Mouse (Mus musculus): Measurements from ENCODE around the gene Dhfr.

Dhfr gene

DNA sequence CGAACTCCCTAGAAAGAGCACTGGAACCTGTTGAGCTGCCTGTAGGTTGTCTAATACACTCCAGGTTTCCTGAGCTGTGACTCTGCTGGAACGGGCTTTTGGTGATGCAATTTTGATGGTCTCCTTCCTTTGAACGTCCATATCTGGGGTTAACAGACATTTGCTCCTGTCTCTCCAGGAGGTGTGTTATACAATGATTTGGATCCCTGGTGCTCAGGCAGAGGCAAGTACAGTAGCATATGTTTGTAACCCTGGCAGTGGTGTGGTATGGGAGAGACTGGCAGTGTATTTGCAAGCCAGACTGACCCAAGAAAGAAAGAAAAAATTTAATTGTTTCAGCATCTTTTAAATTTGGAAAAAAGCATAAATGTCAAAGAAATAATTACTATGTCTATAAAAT lies 32.8 kb downstream of the Dhfr start:
- no peak for DNase-seq (ENCODE audit: low spot score in 2 of 2)

GRCm38 (mm10) chr13:92393047-92393661 lies 38.6 kb downstream of the Dhfr start:
- DNase-seq (ENCODE audit: low spot score in 2 of 2), result no peak

- DNase-seq (ENCODE audit: low spot score in 2 of 2), result no peak
Observed at GRCm38 (mm10) chr13:92398491-92399384, 44.2 kb downstream of the Dhfr start.

DNA sequence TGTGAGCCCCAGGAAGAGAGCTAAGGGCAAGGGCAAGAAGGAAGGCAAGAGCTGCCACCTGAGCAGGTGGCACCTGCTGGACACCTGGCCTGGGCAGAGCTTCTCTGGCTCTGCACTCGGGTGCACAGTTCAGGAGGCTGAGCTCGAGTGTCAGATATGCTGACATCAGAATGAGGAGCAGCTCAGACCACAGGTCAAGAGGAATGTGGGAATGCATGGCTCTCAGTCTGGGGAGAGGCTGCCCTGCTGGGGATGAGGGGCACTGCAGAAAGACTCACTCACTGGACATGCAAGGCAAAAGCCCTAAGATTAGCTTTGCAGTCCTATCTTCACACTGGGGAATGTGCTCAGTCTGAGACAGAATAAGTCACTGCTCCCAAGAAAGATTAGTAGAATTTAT lies 47.5 kb downstream of the Dhfr start:
- DNase-seq (ENCODE audit: low spot score in 2 of 2), result no peak

DNA sequence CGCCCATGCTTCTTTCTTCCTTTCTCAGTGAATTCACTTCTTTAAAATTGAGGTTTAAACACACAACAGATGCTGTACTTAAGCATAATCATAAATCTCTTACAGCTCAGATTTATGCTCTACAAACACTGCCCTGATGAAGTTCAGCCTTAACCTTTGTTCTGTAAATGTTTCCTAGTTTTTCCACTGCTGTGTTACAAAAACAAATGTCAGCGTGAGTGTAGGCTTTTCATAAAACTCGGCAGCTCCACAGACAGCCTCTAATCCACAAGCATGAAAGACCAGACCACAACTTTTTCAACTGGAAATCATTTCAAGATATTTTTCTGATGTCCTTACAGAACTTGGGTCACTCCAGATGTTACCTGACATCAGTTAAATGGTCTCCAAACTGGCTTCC lies 49.0 kb downstream of the Dhfr start:
- DNase-seq (ENCODE audit: low spot score in 2 of 2), result no peak

DNA sequence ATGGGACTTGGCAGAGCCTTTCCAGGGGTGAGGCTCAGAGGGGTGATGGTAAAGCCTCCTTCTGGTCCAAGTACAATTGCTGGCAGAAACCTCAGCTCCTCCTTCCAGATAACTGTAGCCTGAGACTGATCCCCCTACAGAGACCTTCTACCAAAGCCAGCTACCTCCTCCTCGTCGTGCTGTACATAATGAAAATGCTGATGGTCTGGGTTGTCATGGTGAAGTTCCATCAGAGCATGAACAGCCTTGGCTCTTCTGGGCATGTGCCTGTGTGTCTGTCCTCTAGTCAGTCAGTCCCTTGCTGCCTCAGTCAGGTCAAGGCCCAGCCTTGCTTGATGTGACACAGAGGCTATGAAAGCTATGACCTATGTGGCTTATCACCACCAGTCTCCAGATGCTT lies 56.0 kb downstream of the Dhfr start:
- DNase-seq (ENCODE audit: low spot score in 2 of 2), result no peak

DNA sequence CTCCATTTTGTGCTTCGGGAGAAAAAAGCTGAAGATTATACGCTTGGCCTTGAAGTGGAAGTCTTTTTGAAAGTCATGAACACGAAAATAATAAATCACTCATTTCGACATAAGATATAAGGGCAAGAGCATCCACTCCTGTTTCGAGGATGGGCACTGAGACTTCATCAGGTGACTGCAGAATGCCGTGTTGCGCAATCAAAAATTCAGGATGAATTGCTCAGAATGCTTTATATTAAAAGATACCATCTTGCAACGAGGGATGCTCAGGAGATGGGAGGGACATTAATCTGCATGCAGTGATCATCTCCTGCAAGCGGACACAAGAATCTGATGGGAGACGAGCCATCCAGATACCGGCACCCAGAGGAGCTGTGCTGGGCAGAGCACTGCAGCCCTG lies 65.1 kb downstream of the Dhfr start:
- DNase-seq (ENCODE audit: low spot score in 2 of 2), result no peak

DNA sequence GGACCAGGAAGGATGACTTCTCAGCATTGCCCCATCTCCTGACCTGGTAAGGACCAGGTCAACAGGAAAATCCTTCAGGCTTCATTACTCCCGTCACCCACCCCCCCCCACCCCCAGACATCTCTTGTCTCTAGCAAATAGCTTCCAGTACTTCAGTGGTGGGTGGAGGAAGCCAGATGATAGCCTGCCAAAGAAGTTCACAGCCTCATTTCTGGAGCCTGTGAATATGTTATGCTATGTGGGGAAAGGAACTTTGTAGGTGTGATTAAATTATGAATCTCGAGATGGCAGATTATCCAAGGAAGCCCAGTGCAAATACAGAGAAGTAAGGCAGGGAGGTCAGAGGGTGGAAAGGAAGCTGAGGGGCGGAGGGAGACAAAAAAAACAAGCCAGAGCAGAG lies 69.2 kb downstream of the Dhfr start:
- no peak for DNase-seq (ENCODE audit: low spot score in 2 of 2)

DNA sequence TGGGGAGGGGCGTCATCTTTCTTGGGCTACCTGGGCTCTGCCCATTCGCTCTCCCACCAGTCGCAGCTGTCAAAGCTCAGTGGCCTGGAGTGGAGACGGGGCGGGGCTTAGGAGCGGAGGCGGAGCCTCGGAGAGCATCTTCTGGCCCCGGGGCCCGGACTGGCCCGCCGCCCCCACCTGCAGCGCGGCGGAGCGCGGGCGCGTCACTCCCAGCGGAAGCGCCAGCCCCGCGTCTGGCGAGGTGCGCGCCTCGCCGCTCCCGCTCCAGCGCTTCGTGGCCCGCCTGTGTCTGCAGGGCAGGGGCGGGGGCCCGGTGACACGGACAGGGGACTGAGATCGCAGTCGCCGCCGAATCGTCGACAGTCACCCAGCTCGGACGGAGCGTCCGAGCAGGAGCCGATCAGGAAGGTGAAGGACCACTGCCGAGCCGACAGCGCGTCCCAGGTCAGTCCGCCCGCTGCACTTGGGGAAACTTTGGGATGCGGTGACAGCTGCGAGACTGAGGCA lies 71.3 kb downstream of the Dhfr start, which contains the start of gene Ankrd34b:
TSS of gene Ankrd34b (plus strand) at position 139 of the 507 bp plus-strand sequence.
- DNase-seq (ENCODE audit: low spot score in 2 of 2), result no peak

DNA sequence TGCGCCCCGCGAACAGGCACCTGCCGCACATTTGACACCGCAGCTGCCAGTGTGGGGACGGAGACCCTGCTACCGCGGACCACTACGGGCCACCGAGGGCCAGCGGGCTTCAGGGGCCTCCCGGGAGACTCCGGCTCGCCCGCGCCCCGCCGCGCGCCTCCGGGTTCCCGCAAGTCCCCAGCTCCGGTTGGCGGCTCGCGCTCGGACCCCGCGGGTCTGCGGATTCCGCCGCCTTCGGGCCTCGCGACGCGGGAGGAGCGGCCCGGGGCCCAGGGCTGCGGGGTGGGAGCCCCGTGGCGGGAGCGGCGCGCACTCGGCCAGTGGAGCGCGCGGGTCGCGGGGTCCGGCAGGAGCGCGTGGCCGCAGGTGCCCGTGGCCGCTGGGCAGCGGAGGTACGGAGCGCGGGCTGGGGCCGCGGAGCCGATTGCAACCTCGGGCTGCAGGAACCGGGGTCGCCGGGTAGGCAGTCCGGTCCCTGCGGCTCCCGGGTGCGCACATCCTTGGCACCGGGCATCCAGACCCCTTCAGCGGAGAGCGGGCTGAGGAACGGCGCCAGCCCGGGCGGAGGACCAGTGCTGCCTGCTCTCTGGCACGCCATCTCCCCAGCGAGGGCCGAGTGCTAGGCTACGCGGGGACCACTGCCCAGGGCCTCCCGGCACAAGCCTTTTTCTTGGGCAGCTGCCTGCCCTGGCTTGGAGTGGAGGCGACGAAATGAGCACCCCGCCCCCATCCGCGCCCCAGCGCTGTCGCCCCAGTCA lies 71.9 kb downstream of the Dhfr start:
- DNase-seq (ENCODE audit: low spot score in 2 of 2), result no peak

GRCm38 (mm10) chr13:92427351-92427855 lies 72.9 kb downstream of the Dhfr start:
- no peak for DNase-seq (ENCODE audit: low spot score in 2 of 2)
